Mouse (Mus musculus): ENCODE results near the gene Dctn3. TPM values are rescaled to one million over a fixed set of nuclear protein-coding genes. Genes with fewer than 3 reads are reported as not detected.

The Dctn3 gene
- polyA plus RNA-seq, 1 experiment = 167 TPM

DNA sequence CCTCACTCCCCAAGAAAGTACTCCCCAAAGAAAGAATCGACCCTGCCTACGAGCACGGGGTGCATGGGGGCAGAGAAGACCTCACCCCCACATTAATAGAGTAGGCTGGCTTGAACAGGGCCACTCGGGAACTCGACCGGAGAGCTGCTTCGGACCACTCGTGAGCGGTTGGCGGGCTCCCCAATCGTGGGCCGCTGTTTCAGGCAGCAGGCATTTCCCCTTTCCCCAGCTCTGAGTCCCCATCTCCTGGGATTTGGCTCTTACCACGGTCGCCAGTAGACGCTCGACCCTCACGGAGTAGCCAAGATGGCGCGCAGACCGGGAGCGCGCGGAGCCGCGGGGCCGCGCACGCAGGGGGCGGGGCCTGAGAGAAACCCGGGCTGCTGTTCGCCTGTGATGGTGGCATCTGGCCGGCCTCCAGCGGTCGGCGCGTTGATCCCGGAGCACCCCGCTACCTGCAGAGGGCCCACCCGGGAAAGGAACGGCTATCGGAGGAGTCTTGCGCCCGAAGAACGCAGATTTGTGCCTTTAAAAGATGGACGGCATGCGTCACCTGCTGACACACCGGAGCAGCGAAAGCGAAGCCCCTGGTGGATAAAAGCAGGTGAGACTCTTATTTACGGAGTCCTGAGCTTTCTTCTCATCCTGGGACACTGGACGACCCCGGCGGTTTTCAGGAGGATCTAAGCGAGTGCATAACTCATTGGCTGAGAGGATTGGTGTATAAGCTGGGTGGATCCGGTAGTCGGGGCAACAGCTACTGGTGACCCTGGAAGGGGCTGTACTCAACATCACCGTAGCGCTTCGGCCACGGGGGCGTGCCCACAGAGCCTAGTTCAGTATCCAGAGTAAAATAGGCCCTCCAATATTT is 9.5 kb downstream of the Dctn3 start, which contains the start of gene Rpp25l:
Gene Rpp25l, minus strand, starts transcription at position 338 of the 871 bp plus-strand sequence.
- Histone ChIP-seq H3K27me3 (ENCODE audit: control insufficient read depth, insufficient read depth, low read length) (no peaks in the 10 kb centered on the region), H3K4me3 (replicated peaks; ENCODE audit: insufficient read depth, low read depth, low read length) (peak within 1 kb of the TSS; percentile 90), H3K4me1 (ENCODE audit: control insufficient read depth, insufficient read depth, low read length) (peaks cover 9% of the 10 kb centered on the region; the same call in 1 of the 2 replicates), H3K27ac (ENCODE audit: insufficient read depth, low read length) (peak within 1 kb of the TSS; percentile 81)
- peak; percentile 84 to 89 for DNase-seq
- under 1% methylated on average over 61 of the region's 61 CpGs for whole genome bisulfite sequencing
- TF ChIP-seq CTCF (IDR thresholded peaks at IDR 0.05; ENCODE audit: borderline replicate concordance, insufficient read depth, low read depth, low read length) = peak; percentile 28; the same call in 1 of the 2 replicates
- TF ChIP-seq POLR2A (IDR thresholded peaks at IDR 0.05; ENCODE audit: borderline replicate concordance, insufficient read depth, low read length) = peak; percentile 92

DNA sequence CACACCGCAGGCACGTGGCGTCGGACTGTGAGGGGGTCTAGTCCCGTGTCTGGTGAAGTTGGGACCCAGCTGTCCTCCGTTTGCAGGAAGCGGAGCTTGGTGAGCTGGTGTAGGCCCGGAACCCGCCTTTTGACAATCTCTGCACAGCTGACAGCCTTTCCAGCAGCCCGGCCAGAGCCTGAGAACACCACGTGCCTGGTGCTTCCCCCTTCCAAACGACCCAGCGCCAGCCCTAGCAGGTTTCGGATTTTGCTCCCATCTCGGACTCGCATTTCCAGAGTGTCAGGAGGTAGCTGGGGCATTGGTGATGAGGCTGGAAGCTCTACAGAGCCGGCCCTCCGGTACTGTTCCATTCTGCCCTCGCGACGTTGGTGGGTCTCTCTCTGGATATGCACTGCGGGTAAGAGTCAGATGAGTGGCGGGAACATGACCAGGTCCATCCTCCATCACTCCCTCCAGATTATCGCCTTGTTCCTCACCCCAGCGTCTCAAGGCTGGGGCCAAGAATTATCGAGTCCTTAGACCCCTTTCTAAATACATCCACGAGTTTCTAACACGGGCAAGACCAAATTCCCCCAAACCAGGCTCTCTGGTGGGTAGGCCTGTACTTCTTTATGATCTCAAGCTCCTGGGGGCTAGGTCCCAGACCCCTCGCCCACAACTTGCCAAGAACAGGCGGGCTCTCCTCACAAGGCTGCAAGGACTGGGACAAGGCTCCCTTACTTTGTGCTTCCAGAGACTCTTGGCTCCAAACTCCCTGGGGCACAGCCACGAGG is 10.4 kb downstream of the Dctn3 start:
- Histone ChIP-seq H3K27me3 (ENCODE audit: control insufficient read depth, insufficient read depth, low read length) (no peaks in the 10 kb centered on the region), H3K27ac (ENCODE audit: insufficient read depth, low read length) (peak overlapping the region; percentile 81), H3K4me1 (ENCODE audit: control insufficient read depth, insufficient read depth, low read length) (peaks cover 9% of the 10 kb centered on the region; the same call in 1 of the 2 replicates), H3K4me3 (replicated peaks; ENCODE audit: insufficient read depth, low read depth, low read length) (peak overlapping the region; percentile 90)
- DNase-seq = peak in 1 of 2 experiments; percentile 54
- no peak for TF ChIP-seq POLR2A (IDR thresholded peaks at IDR 0.05; ENCODE audit: borderline replicate concordance, insufficient read depth, low read length)
- 7% methylated on average over 31 of the region's 31 CpGs for whole genome bisulfite sequencing

DNA sequence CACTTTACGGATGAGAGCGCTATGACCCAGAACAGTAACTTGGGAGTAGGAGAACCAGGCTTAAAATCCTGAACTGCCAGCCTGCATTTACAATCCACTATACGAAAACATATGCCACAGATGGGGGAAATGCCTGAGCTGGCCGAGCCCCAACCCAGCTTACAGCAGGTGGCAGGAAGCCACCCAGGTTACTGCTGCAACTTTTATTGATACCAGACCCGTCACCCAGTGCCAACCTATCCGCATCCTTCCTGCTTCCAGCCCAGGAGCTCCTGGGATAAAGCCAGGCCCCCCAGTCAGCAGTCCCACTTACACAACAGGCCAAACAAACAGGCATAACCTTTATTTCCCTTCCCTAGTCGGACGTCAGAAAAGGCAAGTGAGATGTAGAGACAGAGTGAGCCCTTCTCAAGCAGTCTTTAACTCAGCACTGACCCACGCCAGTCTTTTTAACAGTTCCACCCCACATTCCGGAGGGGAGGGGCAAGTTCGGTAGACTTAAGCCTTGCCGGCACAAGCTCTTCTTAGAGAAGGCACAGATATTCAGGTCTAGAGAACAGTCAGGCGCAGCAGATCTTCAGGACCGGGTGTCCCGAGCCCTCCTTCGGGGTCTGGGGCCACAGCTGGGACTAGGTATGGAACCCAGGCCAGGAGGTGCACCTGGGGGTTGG is 11.1 kb downstream of the Dctn3 start:
- H3K27me3 ChIP-seq (ENCODE audit: control insufficient read depth, insufficient read depth, low read length) = no peaks in the 10 kb centered on the region
- peak overlapping the region; percentile 4; the same call in 1 of the 2 replicates for H3K27ac ChIP-seq (ENCODE audit: insufficient read depth, low read length)
- TF ChIP-seq CTCF (IDR thresholded peaks at IDR 0.05; ENCODE audit: borderline replicate concordance, insufficient read depth, low read depth, low read length) (no peak), POLR2A (IDR thresholded peaks at IDR 0.05; ENCODE audit: borderline replicate concordance, insufficient read depth, low read length) (no peak)
- peak; percentile 64 to 69 for DNase-seq
- peak overlapping the region; percentile 90 for H3K4me3 ChIP-seq (replicated peaks; ENCODE audit: insufficient read depth, low read depth, low read length)
- 21% methylated on average over 16 of the region's 16 CpGs for WGBS
- H3K4me1 ChIP-seq (ENCODE audit: control insufficient read depth, insufficient read depth, low read length) = peaks cover 14% of the 10 kb centered on the region

DNA sequence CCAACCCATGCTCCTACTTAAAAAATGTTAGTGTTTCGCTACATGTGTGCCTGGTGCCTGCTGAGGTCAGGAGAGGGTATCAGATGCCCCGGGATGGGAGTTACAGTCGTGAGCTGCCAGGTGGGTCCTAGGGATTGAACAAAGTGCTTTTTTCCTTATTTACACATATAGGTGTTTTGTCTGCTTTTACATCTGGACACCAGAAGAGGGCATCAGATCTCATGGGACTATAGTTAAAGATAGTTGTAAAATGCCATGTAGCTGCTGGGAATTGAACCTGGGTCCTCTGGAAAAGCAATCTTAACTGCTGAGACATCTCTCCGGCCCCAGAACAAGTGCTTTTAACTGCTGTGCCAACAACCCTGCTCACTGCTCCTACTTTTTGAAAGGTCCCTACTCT is 12.7 kb downstream of the Dctn3 start:
- Histone ChIP-seq H3K4me1 (ENCODE audit: control insufficient read depth, insufficient read depth, low read length) (peaks cover 22% of the 10 kb centered on the region), H3K27ac (ENCODE audit: insufficient read depth, low read length) (no peak overlapping the region), H3K27me3 (ENCODE audit: control insufficient read depth, insufficient read depth, low read length) (no peaks in the 10 kb centered on the region), H3K4me3 (replicated peaks; ENCODE audit: insufficient read depth, low read depth, low read length) (no peak overlapping the region)
- DNase-seq = no peak
- 71% methylated on average over 4 of the region's 4 CpGs for WGBS
- TF ChIP-seq CTCF (IDR thresholded peaks at IDR 0.05; ENCODE audit: borderline replicate concordance, insufficient read depth, low read depth, low read length) (no peak), POLR2A (IDR thresholded peaks at IDR 0.05; ENCODE audit: borderline replicate concordance, insufficient read depth, low read length) (no peak)

DNA sequence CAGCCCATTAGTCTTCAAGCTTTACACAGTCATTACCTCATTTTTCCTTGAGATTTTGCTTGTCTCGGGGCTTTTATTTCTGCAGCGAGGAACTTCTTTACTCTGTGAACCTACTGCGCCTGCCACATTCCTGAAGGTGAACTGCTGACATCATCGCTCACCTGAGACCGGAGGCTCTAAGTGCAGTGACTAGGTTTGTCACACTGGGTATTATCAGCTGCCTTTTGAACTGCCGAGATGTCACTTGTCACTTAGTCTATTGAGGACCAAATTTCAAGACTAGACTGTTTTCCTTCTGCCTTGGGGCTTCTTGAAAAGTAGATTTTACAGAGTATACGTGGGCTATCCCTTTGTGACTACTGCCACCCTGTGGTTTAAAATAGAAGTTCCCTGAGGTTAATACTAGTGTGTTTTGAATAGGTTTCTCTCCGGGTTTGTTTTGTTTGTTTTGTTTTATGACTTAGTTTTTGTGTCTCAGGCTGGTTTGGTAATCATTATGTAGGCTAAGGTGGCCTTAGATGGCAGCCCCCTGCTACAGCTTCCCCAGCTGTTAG is 14.7 kb downstream of the Dctn3 start:
- peak in 1 of 2 experiments; percentile 65 for DNase-seq
- no peaks in the 10 kb centered on the region for H3K27me3 ChIP-seq (ENCODE audit: control insufficient read depth, insufficient read depth, low read length)
- H3K4me3 ChIP-seq (replicated peaks; ENCODE audit: insufficient read depth, low read depth, low read length) = no peak overlapping the region
- TF ChIP-seq CTCF (IDR thresholded peaks at IDR 0.05; ENCODE audit: borderline replicate concordance, insufficient read depth, low read depth, low read length) = peak; percentile 41; the same call in 1 of the 2 replicates
- no peak for TF ChIP-seq POLR2A (IDR thresholded peaks at IDR 0.05; ENCODE audit: borderline replicate concordance, insufficient read depth, low read length)
- H3K27ac ChIP-seq (ENCODE audit: insufficient read depth, low read length) = no peak overlapping the region
- WGBS = 43% methylated on average over 8 of the region's 8 CpGs
- H3K4me1 ChIP-seq (ENCODE audit: control insufficient read depth, insufficient read depth, low read length) = peaks cover 22% of the 10 kb centered on the region

DNA sequence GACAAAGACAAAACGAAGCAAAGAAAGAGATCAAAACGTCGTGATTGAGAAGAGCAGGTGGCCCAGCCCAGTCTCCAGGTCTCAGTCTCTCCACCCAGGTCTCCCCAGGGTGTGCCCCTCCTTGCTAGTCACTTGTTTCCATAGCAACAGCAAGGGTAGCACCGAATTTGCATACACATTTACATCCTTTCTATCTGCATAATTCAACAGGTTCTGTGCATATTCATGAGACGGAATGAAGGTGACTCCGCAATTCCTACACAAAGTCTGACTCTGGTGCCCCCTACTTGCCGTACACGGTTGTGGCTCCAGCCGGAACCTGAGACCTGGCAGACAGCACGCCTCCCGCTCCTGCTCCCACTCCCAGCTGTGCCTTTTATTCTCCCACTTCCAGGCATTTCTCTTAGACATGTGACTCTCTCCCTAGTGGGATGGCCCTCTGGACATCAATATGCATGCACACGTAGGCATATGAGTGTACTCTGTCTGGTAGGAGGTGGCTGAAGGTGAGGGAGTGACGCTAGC is 15.9 kb downstream of the Dctn3 start:
- DNase-seq = peak; percentile 80 to 84
- 7% methylated on average over 13 of the region's 13 CpGs for WGBS
- no peak for TF ChIP-seq POLR2A (IDR thresholded peaks at IDR 0.05; ENCODE audit: borderline replicate concordance, insufficient read depth, low read length)
- TF ChIP-seq CTCF (IDR thresholded peaks at IDR 0.05; ENCODE audit: borderline replicate concordance, insufficient read depth, low read depth, low read length) = peak; percentile 84
- Histone ChIP-seq H3K4me1 (ENCODE audit: control insufficient read depth, insufficient read depth, low read length) (peaks cover 19% of the 10 kb centered on the region), H3K27ac (ENCODE audit: insufficient read depth, low read length) (no peak overlapping the region), H3K27me3 (ENCODE audit: control insufficient read depth, insufficient read depth, low read length) (no peaks in the 10 kb centered on the region), H3K4me3 (replicated peaks; ENCODE audit: insufficient read depth, low read depth, low read length) (no peak overlapping the region)
